Mouse (Mus musculus) megakaryocyte, embryonic 14.5 days (primary cell): ENCODE measurements around the gene Gpr153.

Source experiments
- FLI1 ChIP-seq: IDR thresholded peaks from 2 replicates; pipeline ENCODE4 v1.6.1; 2012; ENCODE audit warnings: low read length, inconsistent platforms, mixed read lengths
- GATA1 ChIP-seq: IDR thresholded peaks from 3 replicates; pipeline ENCODE4 v1.6.1; 2012; ENCODE audit warnings: mixed read lengths, low read length, inconsistent platforms, borderline replicate concordance

DNA sequence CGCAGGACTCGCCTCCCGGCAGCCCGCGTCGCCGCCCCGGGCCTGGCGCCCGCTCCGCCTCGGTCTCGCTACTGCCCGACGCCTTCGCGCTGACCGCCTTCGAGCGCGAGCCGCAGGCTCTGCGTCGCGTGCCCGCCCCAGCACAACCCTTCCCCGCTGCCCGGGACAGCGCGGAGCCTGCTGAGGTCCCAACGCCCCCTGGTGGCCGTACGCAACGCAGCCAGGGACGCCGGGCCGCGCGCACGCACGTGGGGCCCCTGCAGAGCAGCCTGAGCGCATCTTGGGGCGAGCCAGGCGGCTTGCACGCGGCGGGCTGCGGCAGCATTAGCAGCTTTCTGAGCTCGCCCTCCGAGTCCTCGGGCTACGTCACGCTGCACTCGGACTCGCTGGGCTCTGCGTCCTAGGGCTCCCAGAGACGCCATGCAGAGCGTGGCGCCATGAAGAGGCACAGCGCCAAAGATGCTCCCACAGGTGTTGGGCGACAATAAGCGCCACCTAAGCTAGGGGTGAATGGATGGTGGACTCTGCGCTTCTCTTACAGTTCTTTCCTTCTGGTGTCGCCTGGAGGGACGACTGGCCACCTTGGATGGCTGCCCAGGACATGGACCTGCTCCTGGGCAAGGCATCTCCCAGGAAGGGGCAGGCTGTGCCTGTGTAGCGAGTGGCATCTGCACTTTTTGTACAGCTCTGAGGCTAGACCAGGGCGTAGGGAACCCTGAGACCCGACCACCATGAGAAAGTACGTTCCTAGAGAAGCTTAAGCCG is 9.3 kb downstream of the Gpr153 start:
- TF ChIP-seq GATA1 (no peak), FLI1 (no peak)
